Mouse (Mus musculus) CD4-positive, CD25-positive, alpha-beta regulatory T cell (primary cell): ENCODE measurements around the gene Xlr5b. TPM values are rescaled to one million over a fixed set of nuclear protein-coding genes. Genes with fewer than 3 reads are reported as not detected.

Experiments
- polyA plus RNA-seq: library from polyadenylated mRNA; unstranded; fragments of 100-300 nt; shearing (Covaris generic); gene quantifications from one replicate; pipeline ENCODE4 v1.2.1, GENCODE M21; 2017

Gene Xlr5b
- polyA plus RNA-seq, result not detected

DNA sequence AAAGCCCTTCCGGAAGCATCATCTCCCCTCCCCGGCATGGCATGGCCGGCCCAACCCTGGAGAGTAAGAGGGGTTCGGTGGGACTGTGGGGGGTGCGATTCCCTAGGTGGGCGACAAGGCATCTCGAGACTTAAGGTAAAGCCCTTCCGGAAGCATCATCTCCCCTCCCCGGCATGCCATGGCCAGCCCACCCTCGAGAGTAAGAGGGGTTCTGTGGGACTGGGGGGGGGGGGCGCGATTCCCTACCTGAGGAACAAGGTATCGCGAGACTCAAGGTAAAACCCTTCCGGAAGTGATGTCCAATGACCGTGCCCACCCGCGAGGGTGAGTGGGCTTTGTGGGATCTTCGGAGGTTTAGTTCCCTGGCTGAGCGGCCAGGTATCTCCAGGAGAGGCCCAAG lies at the start of gene Xlr5b:
Gene Xlr5b, plus strand, starts transcription at position 301 of the 400 bp plus-strand sequence.

GRCm38 (mm10) chrX:73116747-73117146 lies 31.8 kb upstream of the Xlr5b start, which contains the start of gene Gm14685:
TSS of gene Gm14685 (plus strand) at chrX:73117047.

DNA sequence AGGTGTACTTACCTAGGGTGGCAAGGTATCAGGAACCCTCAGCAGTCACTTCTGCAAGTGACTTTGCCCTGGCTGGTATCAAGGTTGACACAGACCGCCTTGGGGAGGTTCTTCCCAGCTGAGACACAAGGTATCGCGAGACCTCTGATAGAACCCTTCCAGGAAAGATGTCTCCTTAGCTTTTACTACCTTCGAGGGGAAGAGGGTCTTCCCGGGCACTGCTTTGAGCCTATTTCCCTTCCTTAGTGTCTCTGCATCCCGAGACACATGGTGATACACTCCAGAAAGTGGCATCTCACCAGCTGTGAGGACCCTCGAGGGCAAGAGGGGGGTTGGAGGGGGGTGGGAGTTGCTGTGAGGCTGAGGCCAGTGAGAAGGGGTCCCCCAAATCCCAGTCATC lies 754 bp downstream of the Xlr5b start, which contains the start of gene DXBay18:
Gene DXBay18, minus strand, starts transcription at position 101 of the 400 bp plus-strand sequence.

DNA sequence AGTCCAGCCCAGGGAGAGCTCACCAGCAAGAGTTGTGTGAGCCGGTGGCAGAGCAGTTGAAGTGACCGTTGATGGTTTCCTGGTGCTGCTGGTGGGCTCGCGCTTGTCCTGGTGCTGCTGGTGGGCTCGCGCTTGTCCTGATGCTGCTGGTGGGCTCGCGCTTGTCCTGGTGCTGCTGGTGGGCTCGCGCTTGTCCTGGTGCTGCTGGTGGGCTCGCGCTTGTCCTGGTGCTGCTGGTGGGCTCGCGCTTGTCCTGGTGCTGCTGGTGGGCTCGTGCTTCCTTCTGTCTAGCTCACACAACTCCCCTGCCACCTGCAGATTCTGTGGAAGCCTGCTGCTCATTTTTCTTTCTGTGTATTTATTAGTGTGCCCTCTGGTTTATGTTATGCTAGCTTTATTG lies 28.3 kb downstream of the Xlr5b start, which contains the start of gene Spin2d:
Gene Spin2d, minus strand, starts transcription at position 101 of the 400 bp plus-strand sequence.

GRCm38 (mm10) chrX:73191934-73192333 lies 43.3 kb downstream of the Xlr5b start, which contains the start of gene Xlr3b:
TSS of gene Xlr3b (plus strand) at chrX:73192207.

Other genes with a start within 250 kb of the Xlr5b start
- 112 TPM for gene Cetn2, start 230.4 kb upstream of the Xlr5b start, polyA plus RNA-seq
- gene Nsdhl, start 230.2 kb upstream of the Xlr5b start, polyA plus RNA-seq, result 21.7 TPM
- not detected for gene Zfp185, start 161.5 kb upstream of the Xlr5b start, polyA plus RNA-seq
- gene Pnma5, start 111.7 kb upstream of the Xlr5b start, polyA plus RNA-seq, result not detected
- gene Pnma3, start 84.0 kb upstream of the Xlr5b start, polyA plus RNA-seq, result not detected
- gene Xlr4a, start 66.3 kb upstream of the Xlr5b start, polyA plus RNA-seq, result 96.6 TPM
- gene Xlr3a, start 51.7 kb upstream of the Xlr5b start, polyA plus RNA-seq, result 0.45 TPM
- 0.28 TPM for gene Gm14685, start 31.7 kb upstream of the Xlr5b start, polyA plus RNA-seq
- gene DXBay18, start 654 bp downstream of the Xlr5b start, polyA plus RNA-seq, result not detected
- not detected for gene Spin2d, start 28.2 kb downstream of the Xlr5b start, polyA plus RNA-seq
- gene Xlr3b, start 43.4 kb downstream of the Xlr5b start, polyA plus RNA-seq, result 11.8 TPM
- 131 TPM for gene Xlr4b, start 65.5 kb downstream of the Xlr5b start, polyA plus RNA-seq
- gene F8a, start 79.5 kb downstream of the Xlr5b start, polyA plus RNA-seq, result 20.3 TPM
- 81.2 TPM for gene Xlr4c, start 94.3 kb downstream of the Xlr5b start, polyA plus RNA-seq
- 0.23 TPM for gene Xlr3c, start 116.6 kb downstream of the Xlr5b start, polyA plus RNA-seq
- gene Xlr5a, start 144.2 kb downstream of the Xlr5b start, polyA plus RNA-seq, result not detected
- gene Xlr5c, start 144.2 kb downstream of the Xlr5b start, polyA plus RNA-seq, result not detected
- gene Gm45015, start 188.0 kb downstream of the Xlr5b start, polyA plus RNA-seq, result not detected
- gene Zfp275, start 193.8 kb downstream of the Xlr5b start, polyA plus RNA-seq, result 16.1 TPM
- not detected for gene Gm18336, start 249.9 kb downstream of the Xlr5b start, polyA plus RNA-seq